Mouse (Mus musculus) liver, postnatal 0 days (tissue): ENCODE data around the gene Il33.

ENCODE experiments used
- CTCF ChIP-seq: sonication (generic); IDR thresholded peaks from 2 replicates; pipeline ENCODE4 v1.5.1; 2016; ENCODE audit warnings: antibody characterized with exemption, low read depth
- EP300 ChIP-seq: IDR thresholded peaks from 2 replicates; pipeline ENCODE4 v1.6.1; 2016; ENCODE audit warnings: antibody characterized with exemption, low read depth, mild to moderate bottlenecking

DNA sequence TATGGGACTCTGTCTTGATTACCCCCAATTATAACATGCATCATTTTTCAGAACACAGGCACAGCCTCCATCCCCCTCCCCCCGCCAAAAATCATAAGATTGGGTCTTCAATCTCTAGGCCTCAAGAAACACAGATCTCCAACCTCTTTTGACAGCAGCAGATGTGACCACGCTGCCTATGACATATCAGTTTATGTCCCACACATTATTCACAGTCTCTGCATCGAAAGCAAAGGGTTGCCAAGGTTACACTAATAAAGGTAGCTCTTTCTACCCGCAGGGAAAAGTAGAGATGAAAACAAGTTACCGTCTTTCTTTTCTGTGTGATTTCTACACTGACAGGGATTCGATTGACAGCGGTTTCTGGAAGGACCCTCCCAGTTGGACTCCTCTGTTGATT is 29.9 kb upstream of the Il33 start:
- TF ChIP-seq CTCF = no peak
- no peak for TF ChIP-seq EP300
